Mouse (Mus musculus) MN1 (cell line): ENCODE data around the gene Cmss1.
"Not testable (repeated sequence)": the region's sequence is repeated elsewhere in the genome, so short reads cannot be mapped to it uniquely, and the experiment has no call there.

Experiments used
- DNase-seq: peaks from one replicate; pipeline ENCODE4 v3.0.0-alpha.2; 2016; ENCODE audit warnings: low spot score

Gene Cmss1

GRCm38 (mm10) chr16:57427516-57428285 lies 179.0 kb downstream of the Cmss1 start:
- peak; percentile 38 for DNase-seq

DNA sequence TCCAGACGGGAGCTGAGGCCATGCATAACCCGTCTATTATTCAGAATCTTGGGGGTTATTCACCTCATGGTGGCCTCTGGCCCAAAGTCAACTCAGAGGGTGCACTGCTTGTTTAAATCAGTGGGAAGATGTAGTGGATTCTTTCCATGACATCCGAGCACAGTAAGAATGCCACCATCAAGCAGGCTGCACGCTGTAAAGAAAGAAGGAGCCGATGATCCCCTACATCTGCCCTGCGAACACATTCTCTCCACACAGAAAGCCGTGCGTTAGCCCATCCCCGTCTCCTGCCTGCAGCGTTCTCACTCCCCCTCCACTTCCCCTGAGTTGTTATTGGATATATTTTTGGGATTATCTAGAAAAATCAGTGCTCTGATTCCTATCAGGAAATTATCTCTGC lies 180.0 kb downstream of the Cmss1 start:
- DNase-seq: no peak

GRCm38 (mm10) chr16:57423001-57423800 lies 183.5 kb downstream of the Cmss1 start:
- DNase-seq: no peak

- DNase-seq: no peak
These were observed 184.8 kb downstream of the Cmss1 start for GRCm38 (mm10) chr16:57421680-57422417.

- no peak for DNase-seq
These were observed 185.7 kb downstream of the Cmss1 start for GRCm38 (mm10) chr16:57420773-57421556.

- no peak for DNase-seq
These were observed 186.8 kb downstream of the Cmss1 start for GRCm38 (mm10) chr16:57419881-57420280.

GRCm38 (mm10) chr16:57419332-57419731 lies 187.3 kb downstream of the Cmss1 start:
- no peak for DNase-seq

DNA sequence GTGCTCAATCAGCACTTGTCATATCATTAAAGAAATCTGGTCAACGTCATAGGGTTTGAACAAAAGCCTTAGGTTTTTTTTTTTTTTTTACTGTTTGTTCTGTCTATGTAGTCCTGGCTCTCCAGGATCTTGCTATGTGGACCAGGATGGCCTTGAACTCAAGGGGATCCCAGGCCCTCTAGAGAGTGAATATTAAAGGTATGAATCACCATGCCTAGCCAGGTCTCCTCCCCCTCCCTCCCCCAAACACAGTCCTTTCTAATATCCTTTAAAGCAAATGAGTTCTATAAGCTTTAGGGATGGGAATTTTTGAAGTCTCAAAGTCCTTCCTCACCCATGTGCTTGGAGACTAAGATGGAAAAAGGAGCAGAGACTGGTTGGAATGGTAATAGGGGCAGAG lies 188.7 kb downstream of the Cmss1 start:
- DNase-seq: no peak

- no peak for DNase-seq
These were observed 189.6 kb downstream of the Cmss1 start for GRCm38 (mm10) chr16:57417017-57417416.

- no peak for DNase-seq
These were observed 190.6 kb downstream of the Cmss1 start for GRCm38 (mm10) chr16:57416049-57416448.

- DNase-seq: no peak
These were observed 193.9 kb downstream of the Cmss1 start for GRCm38 (mm10) chr16:57412766-57413165.

DNA sequence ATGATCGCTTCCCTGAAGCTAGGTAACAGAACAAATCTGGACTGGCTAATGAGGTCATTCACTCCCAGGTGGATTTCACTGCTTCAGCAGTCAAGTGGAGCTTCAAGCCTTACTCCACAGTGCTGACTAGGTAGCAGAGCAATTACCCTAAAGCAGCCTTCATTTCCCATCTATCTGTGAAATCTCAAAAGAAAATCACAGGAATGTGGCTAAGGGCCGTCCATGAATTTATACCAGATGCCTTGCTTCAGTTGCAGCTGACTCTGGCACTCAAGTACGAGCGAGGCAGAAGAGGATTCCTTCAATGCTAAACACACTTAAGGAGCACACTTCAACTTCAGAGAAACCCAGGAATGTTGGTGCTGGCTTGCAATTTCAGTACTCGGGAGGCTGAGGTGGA lies 202.8 kb downstream of the Cmss1 start:
- DNase-seq: no peak

- no peak for DNase-seq
These were observed 203.8 kb downstream of the Cmss1 start for GRCm38 (mm10) chr16:57402910-57403309.

- DNase-seq: no peak
These were observed 205.0 kb downstream of the Cmss1 start for GRCm38 (mm10) chr16:57401702-57402101.

GRCm38 (mm10) chr16:57399566-57399965 lies 207.1 kb downstream of the Cmss1 start:
- no peak for DNase-seq

GRCm38 (mm10) chr16:57398387-57399214 lies 208.1 kb downstream of the Cmss1 start:
- DNase-seq: peak; percentile 50

GRCm38 (mm10) chr16:57397845-57398244 lies 208.8 kb downstream of the Cmss1 start:
- no peak for DNase-seq

GRCm38 (mm10) chr16:57396249-57396648 lies 210.4 kb downstream of the Cmss1 start:
- no peak for DNase-seq

DNA sequence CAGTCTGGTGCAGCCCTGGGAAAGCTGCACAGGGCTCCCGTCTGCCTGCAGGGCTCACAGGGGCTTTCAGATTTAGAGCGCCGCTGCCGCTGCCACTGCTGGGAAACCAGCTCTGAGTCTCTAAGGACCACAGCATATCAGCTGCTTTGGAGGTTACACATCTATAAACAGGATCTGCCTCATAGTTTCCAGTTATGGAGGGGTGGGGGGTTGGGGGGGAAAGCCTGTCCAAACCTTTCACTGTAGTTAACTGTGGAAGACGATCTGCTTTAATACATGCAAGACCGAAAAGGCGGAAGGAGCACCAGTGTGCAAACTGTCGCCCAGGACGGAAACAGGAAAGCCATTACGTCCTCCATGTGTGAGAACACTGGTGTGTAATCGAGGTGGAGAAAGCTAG lies 213.5 kb downstream of the Cmss1 start:
- DNase-seq: no peak

DNA sequence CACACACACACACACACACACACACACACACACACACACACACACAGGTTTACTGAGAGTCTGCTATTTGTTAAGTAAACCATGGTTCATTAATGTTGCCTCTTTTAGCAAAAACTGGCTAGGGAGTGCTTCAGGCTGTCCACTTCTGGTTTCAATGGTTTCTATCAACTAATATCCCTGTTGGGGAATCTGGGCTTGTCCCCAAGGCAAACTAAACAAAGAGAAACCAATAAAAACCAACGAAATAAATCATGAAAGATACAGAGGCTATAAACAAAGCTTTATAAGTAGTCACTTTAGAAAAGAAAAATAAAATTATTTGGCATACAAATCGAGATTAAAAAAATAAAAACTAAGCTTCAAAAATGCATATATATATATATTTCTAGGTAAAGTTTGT lies 214.2 kb downstream of the Cmss1 start:
- no peak for DNase-seq

DNA sequence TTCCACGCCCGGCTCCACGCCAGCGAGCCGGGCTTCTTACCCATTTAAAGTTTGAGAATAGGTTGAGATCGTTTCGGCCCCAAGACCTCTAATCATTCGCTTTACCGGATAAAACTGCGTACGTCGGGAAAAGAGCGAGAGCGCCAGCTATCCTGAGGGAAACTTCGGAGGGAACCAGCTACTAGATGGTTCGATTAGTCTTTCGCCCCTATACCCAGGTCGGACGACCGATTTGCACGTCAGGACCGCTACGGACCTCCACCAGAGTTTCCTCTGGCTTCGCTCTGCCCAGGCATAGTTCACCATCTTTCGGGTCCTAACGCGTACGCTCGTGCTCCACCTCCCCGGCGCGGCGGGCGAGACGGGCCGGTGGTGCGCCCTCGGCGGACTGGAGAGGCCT lies 215.5 kb downstream of the Cmss1 start:
- DNase-seq: not testable (repeated sequence)
